Mouse (Mus musculus) cerebellum, adult 2 months (tissue): ENCODE results near the gene Ei24.

ENCODE experiments used
- CTCF ChIP-seq: fragments of 200-500 bp; IDR thresholded peaks from 2 replicates; pipeline ENCODE4 v1.5.1; 2011; ENCODE audit warnings: low read depth, mild to moderate bottlenecking, control low read depth, low read length, moderate library complexity, borderline replicate concordance; ENCODE audit not compliant: insufficient read depth
- POLR2A ChIP-seq: fragments of 200-500 bp; IDR thresholded peaks from 2 replicates; pipeline ENCODE4 v1.6.1; 2011; ENCODE audit warnings: low read length, control low read depth, borderline replicate concordance; ENCODE audit not compliant: insufficient read depth

GRCm38 (mm10) chr9:36805256-36805975 lies 8.2 kb upstream of the Ei24 start:
- no peak for TF ChIP-seq CTCF
- TF ChIP-seq POLR2A, result no peak
